Mouse (Mus musculus) embryonic facial prominence, embryonic 12.5 days (tissue): ENCODE measurements around the gene Il33. TPM values are rescaled to one million over a fixed set of nuclear protein-coding genes. Genes with fewer than 3 reads are reported as not detected.
A peak's percentile ranks its signal among the peaks of the same experiment; 100 is the strongest.
"Not testable (repeated sequence)": the region's sequence is repeated elsewhere in the genome, so short reads cannot be mapped to it uniquely, and the experiment has no call there.

Experiments used
- ATAC-seq: fragments of 200-750 bp; cut with Nextera tagmentation; 2 replicates; pipeline ENCODE4 v1.8.0; 2017; ENCODE audit not compliant: insufficient number of reproducible peaks, insufficient read depth, low FRiP score, low TSS enrichment
- H3K27ac ChIP-seq: fragments of 300-500 bp; sonication (generic); 2 replicates; pipeline ENCODE4 v1.5.1; 2016; ENCODE audit warnings: mild to moderate bottlenecking
- H3K27me3 ChIP-seq: fragments of 300-500 bp; sonication (generic); 2 replicates; pipeline ENCODE4 v1.6.1; 2016; ENCODE audit warnings: mild to moderate bottlenecking, moderate library complexity
- H3K36me3 ChIP-seq: fragments of 300-500 bp; sonication (generic); 2 replicates; pipeline ENCODE4 v1.6.1; 2016; ENCODE audit warnings: mild to moderate bottlenecking
- H3K4me1 ChIP-seq: fragments of 300-500 bp; sonication (generic); 2 replicates; pipeline ENCODE4 v1.6.1; 2016
- H3K4me2 ChIP-seq: fragments of 300-500 bp; sonication (generic); replicated peaks from 2 replicates; pipeline ENCODE4 v1.6.1; 2016; ENCODE audit warnings: mild to moderate bottlenecking, moderate library complexity
- H3K4me3 ChIP-seq: fragments of 300-500 bp; sonication (generic); 2 replicates; pipeline ENCODE4 v1.5.1; 2016; ENCODE audit warnings: mild to moderate bottlenecking
- H3K9ac ChIP-seq: fragments of 300-500 bp; sonication (generic); 2 replicates; pipeline ENCODE4 v1.6.1; 2016; ENCODE audit warnings: mild to moderate bottlenecking, moderate library complexity
- H3K9me3 ChIP-seq: fragments of 300-500 bp; sonication (generic); 2 replicates; pipeline ENCODE4 v1.6.1; 2016; ENCODE audit warnings: mild to moderate bottlenecking, moderate library complexity
- WGBS: fragments of 180-500 bp; shearing (Covaris S2); methylation state at CpG from one replicate; pipeline ENCODE4 v1.1.7; 2016; 5-methylcytosine and 5-hydroxymethylcytosine counted together
- polyA plus RNA-seq: library from polyadenylated mRNA; unstranded; fragments of >200 nt; fragmentation: Nextera tagmentation; extraction: Ambion mirVana; gene quantifications from 2 replicates; pipeline ENCODE4 v1.2.1, GENCODE M21; 2016

The Il33 gene
- polyA plus RNA-seq, 1 experiment from 2014 or later, result 1.6 TPM

DNA sequence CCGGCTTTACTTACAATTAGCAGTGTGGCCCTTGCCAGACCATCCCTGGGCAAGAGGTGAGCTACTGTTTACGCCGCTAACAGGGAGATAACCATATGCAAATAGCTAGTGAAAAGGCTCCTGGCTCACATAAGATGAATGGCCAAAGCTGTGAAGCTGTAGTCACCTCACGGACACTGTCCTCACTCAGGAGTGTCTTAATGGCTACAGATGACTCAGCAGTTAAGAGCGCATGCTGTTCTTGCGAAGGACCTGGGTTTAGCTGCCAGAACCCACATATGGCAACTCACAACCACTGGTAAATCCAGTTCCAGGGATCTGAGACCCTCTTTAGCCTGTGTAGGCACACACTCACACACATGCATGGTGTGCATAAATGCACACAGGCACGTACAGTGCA, 16.3 kb downstream of the Il33 start:
- Histone ChIP-seq H3K4me3 (no peak overlapping the region), H3K4me2 (no peak overlapping the region), H3K27ac (no peak overlapping the region), H3K36me3 (no peaks in the 10 kb centered on the region), H3K4me1 (peaks cover 14% of the 10 kb centered on the region), H3K9me3 (no peaks in the 10 kb centered on the region), H3K27me3 (no peaks in the 10 kb centered on the region), H3K9ac (no peak overlapping the region)
- 78% methylated on average over 7 of the region's 7 CpGs for WGBS
- ATAC-seq, result no peak

GRCm38 (mm10) chr19:29942358-29942757, 17.4 kb downstream of the Il33 start:
- no peak overlapping the region for H3K4me2 ChIP-seq
- no peaks in the 10 kb centered on the region for H3K27me3 ChIP-seq
- no peak overlapping the region for H3K27ac ChIP-seq
- 80% methylated on average over 6 of the region's 6 CpGs for WGBS
- no peak overlapping the region for H3K4me3 ChIP-seq
- no peaks in the 10 kb centered on the region for H3K9me3 ChIP-seq
- ATAC-seq, result no peak
- peaks cover 12% of the 10 kb centered on the region for H3K4me1 ChIP-seq
- no peak overlapping the region for H3K9ac ChIP-seq
- no peaks in the 10 kb centered on the region for H3K36me3 ChIP-seq

DNA sequence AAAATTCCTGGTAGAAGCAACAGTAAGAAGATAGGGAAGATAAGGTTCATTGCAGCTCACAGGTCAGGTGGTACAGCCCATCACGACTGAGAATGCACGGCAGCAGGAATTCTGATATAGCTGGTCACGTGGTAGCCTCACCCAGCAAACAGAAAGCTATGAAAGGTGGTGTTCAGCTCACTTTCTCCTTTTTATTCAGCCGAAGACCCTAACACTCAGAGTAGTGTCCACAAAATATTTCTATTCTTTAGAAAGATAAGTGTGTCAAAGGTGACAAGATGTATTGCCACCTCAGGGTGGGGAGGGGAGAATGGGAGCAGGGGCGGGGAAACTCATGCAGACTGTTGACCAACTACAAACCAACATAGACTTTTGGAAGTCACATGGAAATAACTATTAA, 19.5 kb downstream of the Il33 start:
- Histone ChIP-seq H3K4me1 (0 out of 2 replicates have a peak, but pooled peaks cover 6% of the 10 kb centered on the region), H3K4me3 (no peak overlapping the region), H3K27ac (no peak overlapping the region), H3K9ac (no peak overlapping the region), H3K4me2 (no peak overlapping the region), H3K27me3 (no peaks in the 10 kb centered on the region; the same call in 1 of the 2 replicates), H3K9me3 (no peaks in the 10 kb centered on the region), H3K36me3 (no peaks in the 10 kb centered on the region)
- ATAC-seq, result no peak
- 85% methylated on average over 5 of the region's 5 CpGs for WGBS

DNA sequence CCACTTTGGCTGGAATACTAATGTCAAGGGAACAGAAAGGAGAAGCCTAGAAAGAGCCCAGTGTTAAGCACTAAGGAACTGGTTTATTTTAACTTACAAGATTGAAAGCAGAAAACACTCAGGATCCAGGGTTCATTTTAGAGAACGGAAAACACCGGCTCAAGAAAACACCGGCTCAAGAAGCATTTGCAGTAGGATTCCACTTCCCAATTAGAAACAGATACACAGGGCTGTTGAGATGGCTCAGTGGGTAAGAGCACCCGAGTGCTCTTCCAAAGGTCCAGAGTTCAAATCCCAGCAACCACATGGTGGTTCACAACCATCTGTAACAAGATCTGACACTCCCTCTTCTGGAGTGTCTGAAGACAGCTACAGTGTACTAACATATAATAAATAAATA, 20.0 kb downstream of the Il33 start:
- not testable (repeated sequence) for H3K4me3 ChIP-seq, H3K9ac ChIP-seq, H3K4me1 ChIP-seq, ATAC-seq, H3K9me3 ChIP-seq, H3K36me3 ChIP-seq, H3K4me2 ChIP-seq, H3K27me3 ChIP-seq, H3K27ac ChIP-seq
- WGBS, result 51% methylated on average over 4 of the region's 4 CpGs

DNA sequence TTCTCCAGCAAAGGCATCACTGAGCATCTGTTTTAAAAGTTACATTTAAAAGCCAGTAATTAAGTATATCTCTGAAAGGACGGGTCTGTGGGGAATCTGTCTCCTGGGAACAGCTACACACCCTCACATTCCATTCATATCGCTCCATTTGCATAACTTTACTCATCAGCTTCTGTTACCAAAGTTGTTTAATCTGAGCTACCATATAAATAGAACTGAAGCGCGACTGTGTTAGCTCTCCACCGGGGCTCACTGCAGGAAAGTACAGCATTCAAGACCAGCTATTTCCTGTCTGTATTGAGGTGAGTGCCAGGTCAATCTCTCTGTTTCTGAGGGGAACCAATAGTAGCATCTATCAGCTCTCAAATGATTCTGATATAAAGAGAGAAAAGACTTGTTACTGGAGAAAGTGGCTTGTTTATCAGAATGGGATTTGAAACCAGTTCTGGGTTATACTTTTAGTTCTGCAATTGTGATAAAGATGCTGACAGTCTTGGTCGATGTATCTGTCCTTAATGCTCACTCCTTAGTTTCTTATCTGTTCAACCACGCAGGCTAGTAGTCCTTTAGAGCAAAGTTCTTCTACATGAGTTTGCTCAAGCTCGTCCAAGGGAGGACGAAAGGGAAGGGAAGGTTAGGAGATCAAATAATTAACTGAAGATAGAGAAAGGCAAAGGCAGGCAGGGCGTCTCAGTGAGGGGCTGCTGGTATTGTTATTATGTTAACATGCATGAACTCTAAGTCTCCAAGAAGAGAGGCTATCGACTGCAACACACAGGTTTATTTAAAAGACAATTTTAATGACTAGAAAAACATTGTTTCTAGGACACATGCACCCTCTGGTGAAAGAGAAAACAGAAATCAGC, 20.9 kb downstream of the Il33 start:
- Histone ChIP-seq H3K27ac (no peak overlapping the region), H3K4me1 (0 out of 2 replicates have a peak, but pooled peaks cover 6% of the 10 kb centered on the region), H3K36me3 (no peaks in the 10 kb centered on the region), H3K4me2 (no peak overlapping the region), H3K27me3 (no peaks in the 10 kb centered on the region; the same call in 1 of the 2 replicates), H3K4me3 (no peak overlapping the region), H3K9me3 (no peaks in the 10 kb centered on the region), H3K9ac (no peak overlapping the region)
- no peak for ATAC-seq
- WGBS, result 12% methylated on average over 11 of the region's 11 CpGs

DNA sequence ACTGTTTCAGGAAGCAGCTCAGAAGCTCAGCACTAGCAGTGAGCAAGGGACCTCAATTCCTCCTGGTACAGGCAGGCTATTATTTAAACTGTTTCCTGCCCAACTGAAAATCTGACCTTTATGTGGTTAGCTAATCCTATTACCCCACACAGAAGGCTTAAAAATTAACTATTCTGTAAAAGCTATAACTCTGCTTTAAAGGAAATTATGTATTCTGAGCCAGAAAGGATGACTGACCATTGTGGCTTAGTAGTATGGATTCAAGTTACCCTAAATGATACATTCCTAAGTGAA, 21.5 kb downstream of the Il33 start:
- ATAC-seq, result no peak
- H3K4me1 ChIP-seq, result 0 out of 2 replicates have a peak, but pooled peaks cover 6% of the 10 kb centered on the region
- no peak overlapping the region for H3K4me3 ChIP-seq
- H3K27ac ChIP-seq, result no peak overlapping the region
- H3K27me3 ChIP-seq, result no peaks in the 10 kb centered on the region; the same call in 1 of the 2 replicates
- no peak overlapping the region for H3K4me2 ChIP-seq
- no peaks in the 10 kb centered on the region for H3K9me3 ChIP-seq
- no peak overlapping the region for H3K9ac ChIP-seq
- H3K36me3 ChIP-seq, result no peaks in the 10 kb centered on the region

DNA sequence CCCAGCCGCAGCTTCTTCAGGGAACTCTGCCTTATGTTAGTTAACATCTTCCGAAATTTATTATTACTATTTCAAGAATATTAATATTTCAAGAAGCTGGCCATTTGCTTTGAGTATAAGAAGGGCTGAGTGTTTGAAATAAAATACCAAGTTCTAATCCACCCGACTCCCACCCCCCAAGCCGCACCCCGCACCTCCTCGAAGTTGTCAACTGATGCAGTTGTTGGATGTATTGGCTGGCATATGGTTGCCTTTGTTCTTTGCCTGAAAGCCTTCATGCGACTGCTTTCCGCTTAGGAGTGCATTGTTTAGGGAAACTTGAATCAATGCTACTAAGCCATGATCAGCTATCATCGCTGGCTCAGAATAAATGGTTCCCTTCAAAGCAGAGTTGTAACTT, 22.1 kb downstream of the Il33 start:
- no peak for ATAC-seq
- H3K4me1 ChIP-seq, result 0 out of 2 replicates have a peak, but pooled peaks cover 6% of the 10 kb centered on the region
- WGBS, result 79% methylated on average over 9 of the region's 9 CpGs
- no peaks in the 10 kb centered on the region for H3K9me3 ChIP-seq
- no peak overlapping the region for H3K4me2 ChIP-seq
- no peak overlapping the region for H3K27ac ChIP-seq
- H3K9ac ChIP-seq, result no peak overlapping the region
- no peak overlapping the region for H3K4me3 ChIP-seq
- H3K27me3 ChIP-seq, result no peaks in the 10 kb centered on the region; the same call in 1 of the 2 replicates
- no peaks in the 10 kb centered on the region for H3K36me3 ChIP-seq

GRCm38 (mm10) chr19:29947891-29948801, 23.2 kb downstream of the Il33 start:
- no peak for ATAC-seq
- Histone ChIP-seq H3K9ac (0 out of 2 replicates have a peak overlapping the region, but pooled peaks have one; percentile 21), H3K27me3 (no peaks in the 10 kb centered on the region; the same call in 1 of the 2 replicates), H3K4me1 (0 out of 2 replicates have a peak, but pooled peaks cover 6% of the 10 kb centered on the region), H3K9me3 (no peaks in the 10 kb centered on the region), H3K27ac (no peak overlapping the region), H3K36me3 (no peaks in the 10 kb centered on the region), H3K4me3 (peak overlapping the region; percentile 37), H3K4me2 (peak overlapping the region; percentile 70)
- WGBS, result 23% methylated on average over 25 of the region's 25 CpGs

DNA sequence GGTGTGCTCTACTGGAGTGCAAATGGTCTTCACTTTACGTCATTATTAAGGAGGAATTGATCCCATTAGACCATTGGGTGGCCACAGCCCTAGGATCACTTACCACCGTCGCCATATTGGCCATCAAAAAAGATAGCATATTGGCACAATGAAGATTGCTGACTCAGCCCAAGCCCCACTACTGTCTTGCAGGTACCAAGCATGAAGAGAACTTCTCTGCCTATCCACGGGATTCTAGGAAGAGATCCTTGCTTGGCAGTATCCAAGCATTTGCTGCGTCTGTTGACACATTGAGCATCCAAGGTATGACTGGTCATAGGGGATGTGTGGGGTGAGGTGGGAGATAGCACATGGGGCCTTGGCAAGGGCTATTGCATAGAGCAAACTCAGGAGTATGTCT, 27.6 kb downstream of the Il33 start:
- ATAC-seq, result no peak
- no peak overlapping the region for H3K9ac ChIP-seq
- H3K36me3 ChIP-seq, result no peaks in the 10 kb centered on the region
- no peak overlapping the region for H3K4me2 ChIP-seq
- H3K27ac ChIP-seq, result no peak overlapping the region
- 79% methylated on average over 5 of the region's 5 CpGs for WGBS
- no peaks in the 10 kb centered on the region for H3K4me1 ChIP-seq
- H3K4me3 ChIP-seq, result no peak overlapping the region
- no peaks in the 10 kb centered on the region for H3K9me3 ChIP-seq
- no peaks in the 10 kb centered on the region; the same call in 1 of the 2 replicates for H3K27me3 ChIP-seq

GRCm38 (mm10) chr19:29953833-29954232, 28.9 kb downstream of the Il33 start:
- H3K4me1 ChIP-seq, result no peaks in the 10 kb centered on the region
- no peak overlapping the region for H3K9ac ChIP-seq
- H3K36me3 ChIP-seq, result no peaks in the 10 kb centered on the region
- H3K27me3 ChIP-seq, result no peaks in the 10 kb centered on the region
- WGBS, result 88% methylated on average over 3 of the region's 3 CpGs
- H3K4me2 ChIP-seq, result no peak overlapping the region
- no peaks in the 10 kb centered on the region for H3K9me3 ChIP-seq
- H3K4me3 ChIP-seq, result no peak overlapping the region
- no peak for ATAC-seq
- no peak overlapping the region for H3K27ac ChIP-seq

- no peak for ATAC-seq
- H3K9ac ChIP-seq, result no peak overlapping the region
- no peaks in the 10 kb centered on the region for H3K4me1 ChIP-seq
- no peaks in the 10 kb centered on the region for H3K36me3 ChIP-seq
- no peaks in the 10 kb centered on the region for H3K27me3 ChIP-seq
- no peak overlapping the region for H3K4me2 ChIP-seq
- no peak overlapping the region for H3K4me3 ChIP-seq
- WGBS, result 86% methylated on average over 2 of the region's 2 CpGs
- H3K9me3 ChIP-seq, result no peaks in the 10 kb centered on the region
- H3K27ac ChIP-seq, result no peak overlapping the region
Measured at GRCm38 (mm10) chr19:29955454-29955853, 30.5 kb downstream of the Il33 start.

DNA sequence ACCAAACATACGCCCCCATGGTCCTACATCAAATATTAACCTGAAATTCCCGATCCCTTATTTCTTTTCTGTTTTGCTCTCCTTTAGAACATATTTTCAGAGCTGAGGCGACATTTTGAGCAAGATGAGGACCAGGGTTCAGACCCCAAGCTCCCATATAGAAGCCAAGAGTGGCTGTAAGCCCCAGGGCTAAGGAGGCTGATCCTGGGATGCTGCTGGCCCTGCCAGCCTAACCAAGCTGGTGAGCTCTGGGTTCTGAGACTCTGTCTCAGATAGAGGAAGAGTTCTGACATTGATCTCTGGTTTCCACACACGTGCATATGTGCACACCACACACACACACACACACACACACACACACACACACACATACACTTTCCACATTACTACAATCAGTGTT, 36.0 kb downstream of the Il33 start:
- Histone ChIP-seq H3K9me3 (no peaks in the 10 kb centered on the region), H3K27me3 (no peaks in the 10 kb centered on the region), H3K4me1 (no peaks in the 10 kb centered on the region), H3K4me2 (no peak overlapping the region), H3K36me3 (no peaks in the 10 kb centered on the region), H3K27ac (no peak overlapping the region), H3K9ac (no peak overlapping the region), H3K4me3 (no peak overlapping the region)
- 83% methylated on average over 4 of the region's 4 CpGs for WGBS
- no peak for ATAC-seq
